Mouse (Mus musculus): ENCODE data around the gene Higd1c. TPM values are rescaled to one million over a fixed set of nuclear protein-coding genes. Genes with fewer than 3 reads are reported as not detected.
A peak's percentile ranks its signal among the peaks of the same experiment; 100 is the strongest.
"Not testable (repeated sequence)": the region's sequence is repeated elsewhere in the genome, so short reads cannot be mapped to it uniquely, and the experiment has no call there.

Higd1c gene
- polyA plus RNA-seq, 1 experiment from 2014 or later, result not detected

DNA sequence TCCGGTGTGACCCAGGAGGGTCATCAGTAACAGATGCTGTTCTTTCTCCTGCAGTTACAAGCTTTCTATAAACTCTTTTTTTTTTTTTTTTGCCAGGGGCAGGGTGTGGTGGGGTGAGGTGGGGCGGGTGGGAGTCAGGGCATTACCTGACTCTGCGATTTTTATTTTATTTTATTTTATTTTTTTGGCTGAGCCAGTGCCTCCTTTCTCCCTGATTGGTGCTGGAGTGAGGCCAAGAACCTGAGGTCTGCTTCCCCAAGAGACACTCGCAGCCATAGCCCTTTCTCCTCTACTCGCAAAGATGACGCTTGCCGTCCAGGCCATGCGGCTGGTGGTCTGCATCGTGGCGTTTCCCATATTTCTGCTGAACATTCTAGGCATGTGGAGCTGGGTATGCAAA lies 29.7 kb upstream of the Higd1c start, which contains the start of gene Mettl7a3:
Gene Mettl7a3, plus strand, starts transcription at position 301 of the 400 bp plus-strand sequence.
- no peaks in the 10 kb centered on the region for H3K36me3 ChIP-seq
- ATAC-seq (replicated peaks; ENCODE audit: insufficient number of reproducible peaks, insufficient read depth, low FRiP score, low read depth), result no peak
- 69% methylated on average over 10 of the region's 10 CpGs for WGBS
- H3K27me3 ChIP-seq, result no peaks in the 10 kb centered on the region
- no peak within 1 kb of the TSS for H3K4me3 ChIP-seq
- H3K9me3 ChIP-seq (replicated peaks), result no peaks in the 10 kb centered on the region
- H3K4me2 ChIP-seq, result no peak within 1 kb of the TSS
- no peak within 1 kb of the TSS for H3K27ac ChIP-seq
- no peak within 1 kb of the TSS for H3K9ac ChIP-seq
- no peaks in the 10 kb centered on the region for H3K4me1 ChIP-seq (replicated peaks)

DNA sequence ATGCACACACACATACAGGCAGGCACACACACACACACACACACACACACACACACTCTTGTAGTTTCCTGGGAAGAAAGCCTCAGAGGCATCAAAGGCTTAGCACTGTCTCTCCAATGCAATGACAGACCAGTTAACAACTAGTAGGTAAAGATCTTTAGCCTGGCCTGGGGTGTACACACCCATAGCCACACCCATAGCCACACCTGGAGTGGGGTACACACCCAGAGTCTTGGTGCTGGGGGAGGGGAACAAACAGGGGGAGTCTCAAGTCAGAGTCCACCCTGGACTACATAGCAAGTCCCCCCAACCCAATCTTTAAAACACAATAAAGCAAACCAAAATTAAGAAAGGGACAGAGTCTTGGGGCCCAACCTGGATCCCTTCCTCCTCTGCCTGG lies 27.0 kb upstream of the Higd1c start:
- H3K4me3 ChIP-seq; H3K27ac ChIP-seq; H3K9me3 ChIP-seq (replicated peaks); H3K4me2 ChIP-seq; H3K4me1 ChIP-seq (replicated peaks); ATAC-seq (replicated peaks; ENCODE audit: insufficient number of reproducible peaks, insufficient read depth, low FRiP score, low read depth); H3K27me3 ChIP-seq; H3K9ac ChIP-seq; H3K36me3 ChIP-seq: not testable (repeated sequence)

DNA sequence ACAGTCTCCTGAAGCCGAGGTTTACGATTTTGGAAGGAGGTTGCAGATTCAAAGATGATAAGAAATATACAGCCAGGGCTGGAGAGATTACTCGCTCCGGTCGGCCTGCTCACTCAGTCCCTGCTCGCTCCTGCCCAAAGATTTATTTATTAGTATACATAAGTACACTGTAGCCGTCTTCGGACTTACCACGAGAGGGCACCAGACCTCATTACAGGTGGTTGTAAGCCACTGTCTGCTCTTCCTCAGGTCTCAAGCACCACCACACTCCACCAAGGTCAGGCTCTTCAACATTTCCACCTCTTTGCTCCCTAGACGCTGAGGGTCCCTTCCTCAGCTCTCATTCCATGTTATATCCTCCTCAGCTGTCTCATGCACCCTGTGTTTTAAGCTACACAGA lies 26.5 kb upstream of the Higd1c start:
- H3K9me3 ChIP-seq (replicated peaks); H3K36me3 ChIP-seq; H3K27ac ChIP-seq; H3K27me3 ChIP-seq; H3K4me1 ChIP-seq (replicated peaks); H3K4me3 ChIP-seq; ATAC-seq (replicated peaks; ENCODE audit: insufficient number of reproducible peaks, insufficient read depth, low FRiP score, low read depth); H3K4me2 ChIP-seq; H3K9ac ChIP-seq: not testable (repeated sequence)
- WGBS, result 36% methylated on average over 10 of the region's 10 CpGs

DNA sequence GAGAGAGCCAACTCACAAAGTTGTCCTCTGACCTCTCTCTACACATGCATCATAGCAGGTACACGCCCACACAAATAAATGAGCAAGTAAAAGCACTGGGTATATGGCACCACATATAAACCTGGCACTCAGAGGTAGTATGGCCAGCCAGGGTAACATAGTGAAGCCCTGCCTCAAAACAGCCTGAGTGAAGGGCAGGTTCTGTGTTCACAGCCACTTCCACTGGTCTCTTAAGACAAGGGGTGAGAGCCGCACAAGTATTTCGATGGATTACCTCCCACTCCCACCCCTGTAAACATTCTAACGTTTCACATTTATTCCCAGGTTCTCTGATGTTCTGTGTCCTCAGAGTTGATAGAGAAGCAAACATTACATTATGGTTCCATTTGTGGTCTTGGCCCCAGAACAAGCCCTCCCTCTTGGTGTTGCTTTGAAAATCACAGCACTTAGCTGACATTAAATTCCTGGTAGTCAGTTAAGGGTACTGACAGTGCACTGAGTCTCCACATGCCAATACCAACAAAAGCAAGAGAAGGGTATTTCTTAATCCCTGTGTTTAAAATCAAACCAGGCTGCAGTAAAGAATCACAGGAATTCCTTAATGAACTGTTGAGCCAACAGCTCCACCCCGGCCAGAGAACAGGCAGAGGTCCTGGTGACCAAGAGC lies 22.9 kb upstream of the Higd1c start:
- not testable (repeated sequence) for H3K4me2 ChIP-seq; ATAC-seq (replicated peaks; ENCODE audit: insufficient number of reproducible peaks, insufficient read depth, low FRiP score, low read depth); H3K27me3 ChIP-seq; H3K9me3 ChIP-seq (replicated peaks); H3K9ac ChIP-seq; H3K4me1 ChIP-seq (replicated peaks); H3K4me3 ChIP-seq; H3K36me3 ChIP-seq; H3K27ac ChIP-seq
- 70% methylated on average over 4 of the region's 5 CpGs for WGBS

DNA sequence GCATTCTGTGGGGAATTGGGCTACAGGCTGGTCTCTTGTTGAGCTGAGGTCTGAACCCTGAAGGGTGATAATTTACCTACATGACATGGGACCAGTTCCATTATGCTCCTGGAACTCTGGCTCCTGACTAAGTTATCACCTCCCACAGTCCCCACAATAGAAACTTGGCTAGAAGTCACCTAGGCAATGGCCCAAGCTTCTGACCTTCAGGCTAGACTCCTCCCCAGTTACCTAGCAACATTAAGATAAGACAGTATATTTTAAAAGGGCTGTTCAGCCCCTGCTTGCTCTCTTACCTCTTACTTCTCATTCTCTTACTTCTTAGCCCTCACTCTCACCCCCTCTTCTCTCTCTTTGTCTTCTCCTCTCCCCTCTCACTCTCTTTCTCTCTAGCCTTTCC lies 18.9 kb upstream of the Higd1c start:
- no peak for ATAC-seq (replicated peaks; ENCODE audit: insufficient number of reproducible peaks, insufficient read depth, low FRiP score, low read depth)
- H3K4me1 ChIP-seq (replicated peaks), result 0 out of 2 replicates have a peak, but pooled peaks cover 6% of the 10 kb centered on the region

DNA sequence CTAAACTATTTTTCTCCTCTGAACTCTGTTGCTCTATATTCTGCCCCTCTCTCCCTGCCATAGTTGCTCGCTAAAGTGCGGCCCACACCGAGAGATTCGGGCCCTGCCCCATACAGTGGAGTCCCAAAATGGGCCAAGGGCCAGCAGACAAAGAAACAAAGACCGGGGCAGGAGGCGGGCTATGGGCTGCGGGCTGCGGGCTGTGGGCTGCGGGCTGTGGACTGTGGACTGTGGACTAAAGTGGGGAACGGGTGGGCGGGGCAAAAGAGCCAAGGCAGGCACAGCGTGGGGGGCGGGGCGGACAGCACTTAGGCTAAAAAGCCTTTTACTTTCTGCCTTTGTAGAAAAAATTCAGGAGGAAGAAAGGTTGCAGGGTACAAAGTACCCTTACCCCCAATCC lies 17.6 kb upstream of the Higd1c start:
- H3K9ac ChIP-seq, result no peak overlapping the region
- ATAC-seq (replicated peaks; ENCODE audit: insufficient number of reproducible peaks, insufficient read depth, low FRiP score, low read depth), result no peak
- H3K4me3 ChIP-seq, result no peak overlapping the region
- no peaks in the 10 kb centered on the region for H3K36me3 ChIP-seq
- no peaks in the 10 kb centered on the region for H3K27me3 ChIP-seq
- no peak overlapping the region for H3K27ac ChIP-seq
- no peak overlapping the region for H3K4me2 ChIP-seq
- H3K9me3 ChIP-seq (replicated peaks), result no peaks in the 10 kb centered on the region
- 74% methylated on average over 14 of the region's 14 CpGs for WGBS
- H3K4me1 ChIP-seq (replicated peaks), result peaks cover 14% of the 10 kb centered on the region

More for the DNA sequence above, 18.9 kb upstream of the Higd1c start:
- Histone ChIP-seq H3K9me3 (replicated peaks) (no peaks in the 10 kb centered on the region), H3K36me3 (no peaks in the 10 kb centered on the region), H3K4me2 (no peak overlapping the region), H3K9ac (no peak overlapping the region), H3K4me3 (no peak overlapping the region), H3K27ac (no peak overlapping the region), H3K27me3 (no peaks in the 10 kb centered on the region)

DNA sequence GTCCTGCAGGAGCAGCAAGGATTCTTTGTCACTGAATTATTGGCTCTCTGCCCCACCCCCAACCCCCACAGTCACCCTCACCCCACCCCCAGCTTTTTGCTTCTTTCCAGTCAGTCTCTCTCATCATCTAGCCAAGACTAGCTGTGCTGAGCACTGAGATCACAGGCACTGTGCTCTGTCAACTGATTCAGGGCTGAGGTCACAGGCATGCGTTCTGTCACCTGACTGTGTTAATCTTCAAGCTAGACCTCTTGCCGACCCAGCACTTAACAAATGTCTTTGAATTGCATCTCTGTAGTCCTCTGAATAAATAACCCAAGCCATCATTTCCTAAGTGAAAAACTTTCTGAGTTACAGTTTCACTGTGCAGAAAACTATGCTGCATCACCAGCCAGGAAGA lies 14.8 kb upstream of the Higd1c start:
- Histone ChIP-seq H3K9ac (no peak overlapping the region), H3K27ac (no peak overlapping the region), H3K4me1 (replicated peaks) (peaks cover 17% of the 10 kb centered on the region), H3K27me3 (no peaks in the 10 kb centered on the region), H3K9me3 (replicated peaks) (no peaks in the 10 kb centered on the region), H3K4me3 (no peak overlapping the region), H3K4me2 (no peak overlapping the region), H3K36me3 (no peaks in the 10 kb centered on the region)
- no peak for ATAC-seq (replicated peaks; ENCODE audit: insufficient number of reproducible peaks, insufficient read depth, low FRiP score, low read depth)
- 24% methylated on average over 2 of the region's 2 CpGs for WGBS

DNA sequence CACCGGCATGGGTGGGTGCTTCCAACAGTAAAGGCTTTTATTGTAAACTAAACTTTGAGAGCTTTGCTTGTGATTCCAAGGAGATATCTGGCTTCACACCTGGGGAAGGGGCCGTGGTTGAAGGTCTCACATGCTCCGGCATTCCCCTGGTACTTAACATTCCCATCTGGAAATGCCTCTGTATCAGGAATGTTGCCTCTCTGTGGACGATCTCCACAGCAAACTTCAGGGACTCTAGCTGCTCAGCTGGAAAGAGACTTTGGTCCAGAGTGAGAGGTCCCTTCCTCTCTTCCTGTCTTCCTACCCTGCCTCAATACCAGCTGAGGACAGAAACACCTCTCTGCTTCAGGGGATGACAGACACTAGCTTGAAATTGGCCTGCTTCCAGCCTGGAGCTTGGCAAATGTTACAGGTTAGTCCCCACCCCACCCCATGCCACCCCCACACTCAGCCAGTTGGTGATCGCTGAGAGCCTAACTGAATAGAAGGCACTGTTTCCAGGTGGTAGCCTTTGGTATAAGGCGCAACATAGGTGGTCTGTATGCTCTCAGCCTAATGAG lies 12.8 kb upstream of the Higd1c start:
- no peak for ATAC-seq (replicated peaks; ENCODE audit: insufficient number of reproducible peaks, insufficient read depth, low FRiP score, low read depth)
- 43% methylated on average over 6 of the region's 6 CpGs for WGBS
- Histone ChIP-seq H3K4me3 (no peak overlapping the region), H3K9ac (no peak overlapping the region), H3K36me3 (no peaks in the 10 kb centered on the region), H3K9me3 (replicated peaks) (no peaks in the 10 kb centered on the region), H3K27ac (no peak overlapping the region), H3K4me2 (0 out of 2 replicates have a peak overlapping the region, but pooled peaks have one; percentile 21), H3K4me1 (replicated peaks) (peaks cover 17% of the 10 kb centered on the region), H3K27me3 (no peaks in the 10 kb centered on the region)

DNA sequence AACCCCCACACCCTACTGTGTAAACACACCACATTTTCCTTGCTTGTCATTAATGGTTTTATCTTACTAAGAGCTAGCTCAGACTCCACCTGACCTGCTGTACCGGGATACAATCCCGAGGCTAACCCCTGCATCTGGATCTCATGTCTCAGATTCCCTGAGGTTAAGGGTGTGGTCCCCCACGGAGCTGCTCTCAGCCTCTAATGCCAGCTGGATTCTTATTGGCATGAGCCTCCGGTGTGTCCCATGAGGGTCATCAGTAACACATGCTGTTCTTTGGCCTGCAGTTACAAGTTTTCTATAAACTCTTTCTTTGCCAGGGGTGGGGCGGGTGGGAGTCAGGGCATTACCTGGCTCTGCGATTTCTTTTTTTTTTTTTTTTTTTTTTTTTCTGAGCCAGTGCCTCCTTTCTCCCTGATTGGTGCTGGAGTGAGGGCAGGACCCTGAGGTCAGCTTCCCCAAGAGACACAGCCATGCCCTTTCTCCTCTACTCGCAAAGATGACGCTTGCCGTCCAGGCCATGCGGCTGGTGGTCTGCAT lies 11.6 kb upstream of the Higd1c start, which contains the start of the genes Methig1 and Mettl7a2:
Gene Methig1, plus strand, starts transcription at position 439 of the 540 bp plus-strand sequence.
Gene Mettl7a2, plus strand, starts transcription at position 490 of the 540 bp plus-strand sequence.
- ATAC-seq (replicated peaks; ENCODE audit: insufficient number of reproducible peaks, insufficient read depth, low FRiP score, low read depth), result no peak
- no peak within 1 kb of the TSS for H3K4me2 ChIP-seq
- WGBS, result 82% methylated on average over 10 of the region's 10 CpGs

DNA sequence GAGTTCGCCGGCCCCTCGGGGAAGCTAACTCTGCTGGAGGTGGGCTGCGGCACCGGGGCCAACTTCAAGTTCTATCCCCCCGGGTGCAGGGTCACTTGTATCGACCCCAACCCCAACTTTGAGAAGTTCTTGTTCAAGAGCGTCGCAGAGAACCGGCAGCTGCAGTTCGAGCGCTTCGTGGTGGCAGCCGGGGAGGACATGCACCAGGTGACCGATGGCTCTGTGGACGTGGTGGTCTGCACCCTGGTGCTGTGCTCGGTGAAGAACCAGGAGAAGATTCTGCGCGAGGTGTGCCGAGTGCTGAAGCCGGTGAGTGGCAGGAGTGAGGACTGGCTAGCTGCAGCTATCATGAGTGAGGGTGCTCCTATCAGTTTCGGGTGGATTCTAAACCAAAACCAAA lies 10.9 kb upstream of the Higd1c start:
- not testable (repeated sequence) for H3K9ac ChIP-seq; H3K36me3 ChIP-seq; H3K4me3 ChIP-seq; H3K9me3 ChIP-seq (replicated peaks); H3K4me2 ChIP-seq; H3K27ac ChIP-seq; H3K27me3 ChIP-seq; ATAC-seq (replicated peaks; ENCODE audit: insufficient number of reproducible peaks, insufficient read depth, low FRiP score, low read depth)
- H3K4me1 ChIP-seq (replicated peaks), result peaks cover 17% of the 10 kb centered on the region
- WGBS, result 86% methylated on average over 16 of the region's 22 CpGs

More for the DNA sequence above, 11.6 kb upstream of the Higd1c start, which contains the start of the genes Methig1 and Mettl7a2:
- H3K4me1 ChIP-seq (replicated peaks), result peaks cover 17% of the 10 kb centered on the region
- no peak within 1 kb of the TSS for H3K4me3 ChIP-seq
- no peak within 1 kb of the TSS for H3K9ac ChIP-seq
- H3K36me3 ChIP-seq, result no peaks in the 10 kb centered on the region
- no peaks in the 10 kb centered on the region for H3K9me3 ChIP-seq (replicated peaks)
- no peak within 1 kb of the TSS for H3K27ac ChIP-seq
- H3K27me3 ChIP-seq, result no peaks in the 10 kb centered on the region

DNA sequence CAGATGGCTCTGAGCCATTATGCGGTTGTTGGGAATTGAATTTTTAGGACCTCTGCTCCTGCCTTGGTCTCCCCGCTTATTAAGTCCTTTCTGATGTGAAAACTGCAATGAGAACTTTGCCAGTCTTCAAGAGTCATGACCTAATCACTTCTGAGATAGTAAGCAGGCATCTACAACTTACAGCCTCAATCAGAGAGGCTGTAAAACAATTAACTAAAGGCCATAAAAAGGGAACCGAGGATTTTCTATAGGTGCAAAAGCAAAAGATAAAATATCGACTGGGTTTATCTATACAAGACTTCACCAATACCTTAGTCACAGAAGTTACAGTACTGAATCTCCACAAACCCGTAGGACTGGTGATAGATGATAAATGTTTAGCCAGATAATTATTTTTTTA lies 8.5 kb upstream of the Higd1c start:
- no peak for ATAC-seq (replicated peaks; ENCODE audit: insufficient number of reproducible peaks, insufficient read depth, low FRiP score, low read depth)
- Histone ChIP-seq H3K4me3 (no peak overlapping the region), H3K4me1 (replicated peaks) (peaks cover 12% of the 10 kb centered on the region), H3K27ac (no peak overlapping the region), H3K36me3 (no peaks in the 10 kb centered on the region), H3K9ac (no peak overlapping the region), H3K9me3 (replicated peaks) (no peaks in the 10 kb centered on the region), H3K27me3 (no peaks in the 10 kb centered on the region), H3K4me2 (no peak overlapping the region)
- 81% methylated on average over 5 of the region's 5 CpGs for WGBS

DNA sequence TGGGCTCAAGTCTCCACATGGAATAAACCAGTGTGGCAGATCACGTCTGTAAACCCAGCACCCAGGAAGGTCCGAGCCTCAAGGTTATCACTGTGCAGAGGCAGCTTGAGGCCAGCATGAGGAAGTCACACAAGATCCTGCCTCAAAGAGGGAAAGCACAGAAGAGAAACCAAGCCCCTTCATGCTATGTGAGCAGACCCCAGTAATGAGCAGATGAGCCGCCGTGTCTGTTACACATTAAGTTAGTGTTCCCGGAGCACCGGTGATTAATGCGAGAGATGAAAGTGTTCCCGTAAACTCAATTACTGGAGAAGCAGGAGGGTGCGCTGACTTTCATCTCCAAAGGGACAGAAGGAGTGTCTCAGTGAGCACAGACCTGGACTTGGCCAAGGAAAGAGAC lies 1.6 kb downstream of the Higd1c start:
- not testable (repeated sequence) for H3K27me3 ChIP-seq; H3K36me3 ChIP-seq; ATAC-seq (replicated peaks; ENCODE audit: insufficient number of reproducible peaks, insufficient read depth, low FRiP score, low read depth); H3K4me2 ChIP-seq; H3K4me1 ChIP-seq (replicated peaks); H3K9me3 ChIP-seq (replicated peaks); H3K9ac ChIP-seq; H3K27ac ChIP-seq; H3K4me3 ChIP-seq
- WGBS, result 78% methylated on average over 9 of the region's 9 CpGs
